Mouse (Mus musculus): ENCODE data around the gene Ptprr. TPM values are rescaled to one million over a fixed set of nuclear protein-coding genes. Genes with fewer than 3 reads are reported as not detected.

Ptprr gene
- polyA plus RNA-seq, 1 experiment from 2014 or later = 8.4 TPM

- WGBS = 85% methylated on average over 4 of the region's 4 CpGs
- H3K9me3 ChIP-seq (ENCODE audit: control insufficient read depth, low read length) = no peaks in the 10 kb centered on the region
- H3K9ac ChIP-seq (ENCODE audit: low read length) = no peak overlapping the region
- no peak for DNase-seq (ENCODE audit: low spot score)
- H3K36me3 ChIP-seq (ENCODE audit: control insufficient read depth, insufficient read depth, low read length) = no peaks in the 10 kb centered on the region
- no peak overlapping the region for H3K27ac ChIP-seq (replicated peaks)
- no peaks in the 10 kb centered on the region for H3K4me1 ChIP-seq (replicated peaks; ENCODE audit: control insufficient read depth, insufficient read depth)
- no peak for ATAC-seq (ENCODE audit: low FRiP score, low TSS enrichment)
- H3K27me3 ChIP-seq (ENCODE audit: control insufficient read depth, insufficient read depth, low read length) = no peaks in the 10 kb centered on the region
- no peak overlapping the region for H3K4me3 ChIP-seq (ENCODE audit: low read depth, low read length)
- no peak overlapping the region for H3K4me2 ChIP-seq (replicated peaks; ENCODE audit: low read depth)
- no peak for TF ChIP-seq CTCF (IDR thresholded peaks at IDR 0.05; ENCODE audit: low read depth)
- TF ChIP-seq EP300 (optimal IDR thresholded peaks at IDR 0.05) = no peak
Observed at GRCm38 (mm10) chr10:116296439-116296838, 278.4 kb downstream of the Ptprr start.

DNA sequence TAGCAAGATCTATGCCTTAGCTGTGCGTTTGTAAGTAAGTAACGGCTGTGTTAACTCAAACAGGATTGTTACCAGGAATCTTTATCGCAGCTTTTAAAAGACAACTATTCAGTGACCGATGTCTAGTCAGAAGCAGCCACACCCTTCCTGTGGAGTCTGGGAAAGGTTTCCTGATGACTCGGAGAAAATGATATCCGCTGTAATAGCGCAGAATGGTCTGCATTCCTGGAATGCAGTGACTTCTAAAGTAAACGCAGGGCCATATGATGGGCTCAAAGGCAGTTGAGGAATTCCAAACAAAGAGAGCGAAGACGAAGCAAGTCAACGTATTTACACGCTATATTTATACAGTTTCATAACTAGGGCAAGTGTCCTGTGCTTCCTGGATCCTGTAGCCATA lies 279.8 kb downstream of the Ptprr start:
- Histone ChIP-seq H3K27me3 (ENCODE audit: control insufficient read depth, insufficient read depth, low read length) (no peaks in the 10 kb centered on the region), H3K4me1 (replicated peaks; ENCODE audit: control insufficient read depth, insufficient read depth) (no peaks in the 10 kb centered on the region), H3K9me3 (ENCODE audit: control insufficient read depth, low read length) (no peaks in the 10 kb centered on the region), H3K36me3 (ENCODE audit: control insufficient read depth, insufficient read depth, low read length) (no peaks in the 10 kb centered on the region), H3K9ac (ENCODE audit: low read length) (no peak overlapping the region), H3K4me2 (replicated peaks; ENCODE audit: low read depth) (peak overlapping the region; percentile 11; the same call in 1 of the 2 replicates), H3K27ac (replicated peaks) (no peak overlapping the region), H3K4me3 (ENCODE audit: low read depth, low read length) (no peak overlapping the region)
- ATAC-seq (ENCODE audit: low FRiP score, low TSS enrichment) (no peak), DNase-seq (ENCODE audit: low spot score) (no peak)
- WGBS = 9% methylated on average over 12 of the region's 12 CpGs
- no peak for TF ChIP-seq CTCF (IDR thresholded peaks at IDR 0.05; ENCODE audit: low read depth)
- no peak for TF ChIP-seq EP300 (optimal IDR thresholded peaks at IDR 0.05)

DNA sequence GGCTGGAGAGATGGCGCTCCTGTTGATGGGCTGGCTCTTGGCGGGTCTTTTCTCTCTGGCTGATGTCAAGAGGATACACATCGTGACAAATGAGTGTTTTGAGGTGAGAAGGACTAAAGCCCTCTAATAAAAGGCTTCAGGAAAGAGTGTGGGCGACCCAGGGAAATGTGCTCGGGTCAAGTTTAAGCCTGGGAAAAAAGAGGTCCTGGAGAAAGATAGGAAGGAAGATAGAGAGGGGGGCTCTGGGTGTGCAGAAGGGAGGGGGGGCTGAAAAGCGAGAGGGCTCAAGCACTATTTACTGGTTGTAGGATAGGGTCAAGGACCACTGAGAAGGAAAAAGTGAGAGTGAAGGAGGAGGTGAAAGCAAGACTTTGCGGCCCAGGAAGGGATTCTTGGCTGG lies 282.8 kb downstream of the Ptprr start:
- WGBS = 27% methylated on average over 7 of the region's 7 CpGs
- peak overlapping the region; percentile 66 for H3K4me2 ChIP-seq (replicated peaks; ENCODE audit: low read depth)
- no peak overlapping the region for H3K9ac ChIP-seq (ENCODE audit: low read length)
- TF ChIP-seq CTCF (IDR thresholded peaks at IDR 0.05; ENCODE audit: low read depth) (no peak), EP300 (optimal IDR thresholded peaks at IDR 0.05) (no peak)
- no peaks in the 10 kb centered on the region for H3K36me3 ChIP-seq (ENCODE audit: control insufficient read depth, insufficient read depth, low read length)
- no peaks in the 10 kb centered on the region for H3K9me3 ChIP-seq (ENCODE audit: control insufficient read depth, low read length)
- H3K27ac ChIP-seq (replicated peaks) = no peak overlapping the region
- ATAC-seq (ENCODE audit: low FRiP score, low TSS enrichment) = 0 out of 2 replicates have a peak, but pooled peaks have one; percentile 12
- H3K4me3 ChIP-seq (ENCODE audit: low read depth, low read length) = peak overlapping the region; percentile 39; the same call in 1 of the 2 replicates
- DNase-seq (ENCODE audit: low spot score) = no peak
- no peaks in the 10 kb centered on the region for H3K27me3 ChIP-seq (ENCODE audit: control insufficient read depth, insufficient read depth, low read length)
- H3K4me1 ChIP-seq (replicated peaks; ENCODE audit: control insufficient read depth, insufficient read depth) = no peaks in the 10 kb centered on the region

DNA sequence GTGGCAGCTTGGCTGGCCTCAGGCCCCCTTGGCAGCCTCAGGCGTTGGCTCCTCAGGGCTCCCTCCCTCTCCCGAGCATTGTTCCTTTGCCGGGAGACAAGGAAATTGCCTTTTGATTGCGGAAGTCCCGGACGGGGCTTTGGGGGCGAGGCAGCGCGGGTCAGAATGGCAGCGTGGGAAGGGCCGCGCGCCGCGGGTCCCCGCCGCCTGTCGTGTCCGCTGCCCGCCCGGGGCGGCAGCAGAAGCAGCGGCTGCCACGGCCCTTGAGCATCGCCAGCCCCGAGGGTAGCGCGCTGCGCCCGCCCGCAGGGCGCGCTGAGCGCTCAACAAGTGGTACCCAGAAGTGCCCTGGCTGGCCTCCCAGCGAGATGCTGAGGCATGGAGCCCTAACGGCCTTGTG lies 283.2 kb downstream of the Ptprr start:
- TF ChIP-seq CTCF (IDR thresholded peaks at IDR 0.05; ENCODE audit: low read depth) = no peak
- no peak for TF ChIP-seq EP300 (optimal IDR thresholded peaks at IDR 0.05)
- ATAC-seq (ENCODE audit: low FRiP score, low TSS enrichment) = peak; percentile 21; the same call in 1 of the 2 replicates
- peak overlapping the region; percentile 51 for H3K9ac ChIP-seq (ENCODE audit: low read length)

GRCm38 (mm10) chr10:116304355-116304754 lies 286.3 kb downstream of the Ptprr start:
- no peaks in the 10 kb centered on the region for H3K4me1 ChIP-seq (replicated peaks; ENCODE audit: control insufficient read depth, insufficient read depth)
- DNase-seq (ENCODE audit: low spot score) (no peak), ATAC-seq (ENCODE audit: low FRiP score, low TSS enrichment) (no peak)
- no peak overlapping the region for H3K4me3 ChIP-seq (ENCODE audit: low read depth, low read length)
- TF ChIP-seq CTCF (IDR thresholded peaks at IDR 0.05; ENCODE audit: low read depth) = no peak
- TF ChIP-seq EP300 (optimal IDR thresholded peaks at IDR 0.05) = no peak
- H3K36me3 ChIP-seq (ENCODE audit: control insufficient read depth, insufficient read depth, low read length) = no peaks in the 10 kb centered on the region
- WGBS = 81% methylated on average over 4 of the region's 4 CpGs
- no peaks in the 10 kb centered on the region for H3K27me3 ChIP-seq (ENCODE audit: control insufficient read depth, insufficient read depth, low read length)
- no peak overlapping the region for H3K9ac ChIP-seq (ENCODE audit: low read length)
- H3K4me2 ChIP-seq (replicated peaks; ENCODE audit: low read depth) = no peak overlapping the region
- no peak overlapping the region for H3K27ac ChIP-seq (replicated peaks)
- no peaks in the 10 kb centered on the region for H3K9me3 ChIP-seq (ENCODE audit: control insufficient read depth, low read length)

More for the DNA sequence above, 283.2 kb downstream of the Ptprr start:
- Histone ChIP-seq H3K36me3 (ENCODE audit: control insufficient read depth, insufficient read depth, low read length) (no peaks in the 10 kb centered on the region), H3K27ac (replicated peaks) (no peak overlapping the region; the same call in 1 of the 2 replicates), H3K4me2 (replicated peaks; ENCODE audit: low read depth) (peak overlapping the region; percentile 66), H3K9me3 (ENCODE audit: control insufficient read depth, low read length) (no peaks in the 10 kb centered on the region), H3K27me3 (ENCODE audit: control insufficient read depth, insufficient read depth, low read length) (no peaks in the 10 kb centered on the region), H3K4me3 (ENCODE audit: low read depth, low read length) (peak overlapping the region; percentile 39), H3K4me1 (replicated peaks; ENCODE audit: control insufficient read depth, insufficient read depth) (no peaks in the 10 kb centered on the region)
- 0% methylated on average over 35 of the region's 36 CpGs for WGBS
- DNase-seq (ENCODE audit: low spot score) = peak; percentile 21

- DNase-seq (ENCODE audit: low spot score) = no peak
- H3K36me3 ChIP-seq (ENCODE audit: control insufficient read depth, insufficient read depth, low read length) = no peaks in the 10 kb centered on the region
- 72% methylated on average over 2 of the region's 2 CpGs for WGBS
- no peak for ATAC-seq (ENCODE audit: low FRiP score, low TSS enrichment)
- no peak overlapping the region for H3K4me3 ChIP-seq (ENCODE audit: low read depth, low read length)
- no peak overlapping the region for H3K4me2 ChIP-seq (replicated peaks; ENCODE audit: low read depth)
- no peaks in the 10 kb centered on the region for H3K9me3 ChIP-seq (ENCODE audit: control insufficient read depth, low read length)
- H3K27ac ChIP-seq (replicated peaks) = no peak overlapping the region
- no peaks in the 10 kb centered on the region for H3K4me1 ChIP-seq (replicated peaks; ENCODE audit: control insufficient read depth, insufficient read depth)
- H3K27me3 ChIP-seq (ENCODE audit: control insufficient read depth, insufficient read depth, low read length) = no peaks in the 10 kb centered on the region
- H3K9ac ChIP-seq (ENCODE audit: low read length) = no peak overlapping the region
- no peak for TF ChIP-seq EP300 (optimal IDR thresholded peaks at IDR 0.05)
- TF ChIP-seq CTCF (IDR thresholded peaks at IDR 0.05; ENCODE audit: low read depth) = no peak
Observed at GRCm38 (mm10) chr10:116309460-116309859, 291.4 kb downstream of the Ptprr start.
